Mouse (Mus musculus): ENCODE measurements around the gene Uspl1.
A peak's percentile ranks its signal among the peaks of the same experiment; 100 is the strongest.

Uspl1 gene

GRCm38 (mm10) chr5:149211041-149211440 is 26.9 kb downstream of the Uspl1 start:
- DNase-seq (ENCODE audit: low spot score in 2 of 2), result no peak

DNA sequence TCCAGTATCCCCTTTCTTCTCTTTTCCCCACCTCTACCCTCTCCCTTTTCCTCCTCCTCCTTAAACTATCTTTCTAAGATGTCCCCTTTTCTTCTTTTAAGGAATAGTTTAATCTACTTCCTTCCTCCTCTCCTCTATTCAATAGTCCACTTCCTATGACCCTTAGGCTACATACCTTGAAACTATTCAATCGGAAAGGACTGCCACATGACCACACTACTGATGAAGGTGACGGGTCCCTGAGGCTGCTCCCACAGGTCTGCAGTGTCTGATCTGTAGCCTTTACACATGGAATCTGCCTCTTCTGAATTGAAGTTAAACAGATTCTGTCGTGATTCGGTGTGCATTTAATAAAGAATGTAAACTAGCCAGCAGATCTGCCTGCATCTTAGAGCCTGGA is 28.7 kb downstream of the Uspl1 start:
- DNase-seq (ENCODE audit: low spot score in 2 of 2), result no peak

DNA sequence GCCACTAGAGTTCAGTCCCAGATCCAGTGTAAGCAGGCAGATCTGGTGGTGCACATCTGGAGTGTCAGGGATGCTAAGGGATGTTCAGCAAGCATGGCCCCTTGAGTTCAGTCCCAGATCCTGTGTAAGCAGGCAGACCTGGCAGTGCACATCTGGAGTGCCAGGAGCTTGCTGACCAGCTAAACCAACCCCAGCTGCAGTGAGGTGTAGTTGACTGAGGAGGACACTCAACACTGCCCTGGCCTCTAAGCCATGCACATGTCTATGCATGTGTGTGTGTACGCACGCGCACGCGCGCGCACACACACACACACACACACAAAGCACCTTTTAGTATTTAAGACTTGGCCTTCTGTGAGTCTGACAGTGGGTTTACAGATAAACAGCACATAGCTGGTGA is 31.4 kb downstream of the Uspl1 start:
- no peak for DNase-seq (ENCODE audit: low spot score in 2 of 2)

GRCm38 (mm10) chr5:149217524-149218357 is 33.6 kb downstream of the Uspl1 start:
- no peak for DNase-seq (ENCODE audit: low spot score in 2 of 2)

- no peak for DNase-seq (ENCODE audit: low spot score in 2 of 2)
These were observed 35.3 kb downstream of the Uspl1 start for GRCm38 (mm10) chr5:149219493-149219892.

DNA sequence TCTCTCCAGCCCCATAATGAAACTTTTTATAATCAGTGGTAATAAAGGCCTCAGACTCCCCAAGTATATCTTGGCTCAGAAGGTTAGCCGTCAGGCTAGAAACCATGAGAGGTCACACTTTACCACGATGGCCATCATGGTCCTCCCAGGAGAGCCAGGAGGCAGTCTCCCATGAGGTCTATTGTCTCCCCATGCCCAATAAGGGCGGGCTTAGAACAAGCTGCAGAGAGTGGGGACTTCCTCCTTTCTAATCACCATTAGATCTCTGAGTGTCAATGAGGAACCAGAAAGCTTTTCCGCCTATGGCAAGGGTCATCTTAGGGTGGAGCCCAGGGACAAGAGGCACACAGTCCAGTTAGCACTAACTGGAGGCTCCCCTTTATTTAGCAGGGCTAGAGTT is 37.2 kb downstream of the Uspl1 start:
- DNase-seq (ENCODE audit: low spot score in 2 of 2), result no peak

DNA sequence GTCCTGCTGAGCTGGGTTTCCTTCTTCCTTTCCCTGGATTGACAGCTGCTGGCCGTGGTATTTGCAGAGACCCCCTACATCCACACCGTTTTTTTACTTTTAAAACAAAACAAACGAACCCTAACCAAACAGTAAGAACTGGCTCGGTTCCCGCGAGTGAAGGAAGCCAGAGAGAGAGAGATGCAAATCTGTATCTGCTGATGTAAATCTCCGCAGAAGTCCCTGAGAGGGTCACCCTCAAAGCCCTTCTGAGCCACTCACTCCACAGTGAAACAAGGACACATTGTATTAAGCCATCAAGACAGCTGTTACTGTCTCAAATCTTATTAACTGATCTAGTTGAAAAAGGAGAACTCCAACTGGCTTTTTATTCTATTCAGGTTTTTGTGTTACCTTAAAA is 40.5 kb downstream of the Uspl1 start:
- DNase-seq (ENCODE audit: low spot score in 2 of 2), result no peak

GRCm38 (mm10) chr5:149228700-149229618 is 44.8 kb downstream of the Uspl1 start:
- DNase-seq (ENCODE audit: low spot score in 2 of 2), result peak; percentile 96 to 99

DNA sequence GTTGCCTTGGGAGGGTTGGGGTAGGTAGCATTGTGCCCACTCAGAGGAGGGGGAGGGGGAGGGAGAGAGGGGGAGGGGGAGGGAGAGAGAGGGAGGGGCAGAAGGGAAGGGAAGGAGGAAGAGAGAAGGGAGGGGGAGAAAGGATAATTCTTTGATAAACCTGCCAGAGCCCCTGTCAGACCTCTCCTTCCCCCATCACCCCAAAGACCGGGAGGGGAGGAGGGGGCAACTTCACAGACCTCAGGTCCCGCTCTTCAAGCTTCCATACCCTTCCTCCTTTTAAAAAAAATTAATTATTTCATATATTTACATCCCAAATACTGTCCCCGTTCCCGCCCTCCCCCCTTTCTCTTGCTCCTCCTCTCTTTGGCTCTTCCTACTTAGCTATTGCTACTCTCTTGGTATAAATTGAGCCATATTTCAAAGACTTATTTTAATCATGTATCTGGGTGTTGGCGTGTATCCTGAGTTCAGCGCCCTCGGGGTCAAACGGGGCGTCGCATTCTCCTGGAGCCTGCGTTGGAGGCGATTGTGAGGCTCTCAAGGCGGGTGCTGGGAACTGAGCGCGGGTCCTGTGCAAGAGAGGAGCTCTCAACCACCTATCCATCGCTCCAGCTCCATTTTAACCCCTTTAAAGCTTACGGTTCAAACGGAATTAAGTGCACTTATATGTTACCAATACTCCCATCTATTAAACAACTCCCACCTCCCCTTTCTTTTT is 45.6 kb downstream of the Uspl1 start:
- no peak for DNase-seq (ENCODE audit: low spot score in 2 of 2)

DNA sequence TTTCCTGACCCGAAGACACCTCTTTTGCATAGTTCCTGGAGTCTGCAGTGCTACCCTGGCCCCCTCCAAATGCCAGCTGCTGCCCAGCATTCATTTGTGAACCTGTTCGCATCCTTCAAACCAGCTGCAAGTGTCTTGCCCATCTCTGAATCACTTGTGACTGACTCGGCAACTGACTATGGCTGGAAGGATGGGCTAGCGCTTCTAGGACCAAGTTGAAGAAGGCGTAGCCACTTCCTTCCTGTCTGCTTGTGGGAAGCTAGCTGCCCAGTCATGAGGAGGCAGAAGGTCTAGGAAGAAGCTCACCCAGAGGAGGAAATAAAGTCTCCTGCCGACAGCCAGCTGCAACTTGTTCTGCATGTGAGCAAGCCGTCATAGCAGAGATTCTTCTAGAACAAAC is 50.9 kb downstream of the Uspl1 start:
- no peak for DNase-seq (ENCODE audit: low spot score in 2 of 2)

GRCm38 (mm10) chr5:149237221-149237950 is 53.2 kb downstream of the Uspl1 start:
- DNase-seq (ENCODE audit: low spot score in 2 of 2), result no peak

- DNase-seq (ENCODE audit: low spot score in 2 of 2), result no peak
These were observed 58.3 kb downstream of the Uspl1 start for GRCm38 (mm10) chr5:149242467-149242866.

GRCm38 (mm10) chr5:149243053-149243452 is 58.9 kb downstream of the Uspl1 start:
- no peak for DNase-seq (ENCODE audit: low spot score in 2 of 2)

- no peak for DNase-seq (ENCODE audit: low spot score in 2 of 2)
These were observed 61.3 kb downstream of the Uspl1 start for GRCm38 (mm10) chr5:149245391-149245964.

GRCm38 (mm10) chr5:149245965-149246470 is 61.9 kb downstream of the Uspl1 start:
- DNase-seq (ENCODE audit: low spot score in 2 of 2), result peak; percentile 50 to 78

DNA sequence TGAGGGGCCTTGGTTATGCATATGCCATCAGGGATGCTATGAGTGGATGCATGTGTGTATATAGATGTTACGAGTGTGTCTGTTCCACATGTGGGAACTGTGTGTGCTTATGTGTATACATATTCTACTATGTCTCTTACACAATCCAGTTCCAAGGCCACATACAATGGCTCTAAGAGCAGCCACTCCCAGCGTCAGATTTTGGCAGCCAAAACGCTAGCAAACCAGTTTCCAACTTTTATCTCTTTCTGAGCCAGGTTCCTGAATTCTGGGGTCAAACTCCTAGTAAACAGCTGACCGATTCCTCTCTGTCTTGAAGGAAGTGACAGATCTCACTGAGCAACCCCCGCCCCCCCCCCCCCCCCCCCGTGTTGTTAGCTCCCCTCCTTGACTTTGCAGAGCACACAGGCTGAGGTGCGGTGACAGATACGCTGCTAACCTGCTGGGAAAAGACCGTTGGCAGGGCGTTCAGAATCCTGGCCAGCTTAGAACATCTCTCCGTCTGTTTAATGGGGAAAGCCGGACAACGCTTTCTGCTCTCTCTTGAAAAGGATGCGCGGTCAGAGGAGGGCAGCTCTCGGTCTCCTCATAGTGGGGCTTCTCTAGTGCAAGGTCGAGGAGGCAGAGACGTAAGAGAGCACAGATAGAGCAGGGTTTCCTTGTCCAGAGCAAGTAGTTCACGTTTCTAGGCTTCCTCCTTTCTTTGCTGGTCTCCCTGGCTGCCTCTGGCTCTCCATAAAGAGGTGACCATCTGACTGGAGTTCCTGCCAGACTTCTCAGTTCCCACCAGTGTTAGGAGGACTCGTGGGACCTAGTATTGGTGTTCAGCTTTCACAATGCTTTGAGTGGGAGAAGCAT is 63.1 kb downstream of the Uspl1 start:
- no peak for DNase-seq (ENCODE audit: low spot score in 2 of 2)

DNA sequence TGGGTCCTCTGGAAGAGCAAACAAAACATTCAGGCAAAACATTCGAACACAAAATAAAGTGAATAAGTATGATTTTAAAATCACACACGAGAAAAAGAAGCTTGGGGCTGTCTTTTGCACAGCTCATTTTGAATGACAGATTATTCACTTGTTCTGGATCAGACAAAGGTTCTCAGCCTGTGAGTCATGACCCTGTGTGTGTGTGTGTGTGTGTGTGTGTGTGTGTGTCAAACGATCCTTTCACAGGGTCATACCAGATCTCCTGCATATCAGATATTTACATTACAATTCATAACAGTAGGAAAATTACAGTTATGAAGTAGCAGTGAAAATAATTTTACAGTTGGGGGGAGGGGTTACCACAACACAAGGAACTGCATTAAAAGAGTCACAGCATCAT is 68.2 kb downstream of the Uspl1 start:
- DNase-seq (ENCODE audit: low spot score in 2 of 2), result no peak

- no peak for DNase-seq (ENCODE audit: low spot score in 2 of 2)
These were observed 69.3 kb downstream of the Uspl1 start for GRCm38 (mm10) chr5:149253491-149253890.

GRCm38 (mm10) chr5:149255522-149255921 is 71.4 kb downstream of the Uspl1 start:
- DNase-seq (ENCODE audit: low spot score in 2 of 2), result no peak

All from spleen, postnatal 10 days (tissue).